Mouse (Mus musculus) A20 (cell line): ENCODE data around the gene Baiap2l2.
"Not testable (repeated sequence)": the region's sequence is repeated elsewhere in the genome, so short reads cannot be mapped to it uniquely, and the experiment has no call there.

Experiments used
- DNase-seq: peaks from one replicate; pipeline ENCODE4 v3.0.0-alpha.2; 2011; ENCODE audit warnings: low read depth, low spot score

Gene Baiap2l2

DNA sequence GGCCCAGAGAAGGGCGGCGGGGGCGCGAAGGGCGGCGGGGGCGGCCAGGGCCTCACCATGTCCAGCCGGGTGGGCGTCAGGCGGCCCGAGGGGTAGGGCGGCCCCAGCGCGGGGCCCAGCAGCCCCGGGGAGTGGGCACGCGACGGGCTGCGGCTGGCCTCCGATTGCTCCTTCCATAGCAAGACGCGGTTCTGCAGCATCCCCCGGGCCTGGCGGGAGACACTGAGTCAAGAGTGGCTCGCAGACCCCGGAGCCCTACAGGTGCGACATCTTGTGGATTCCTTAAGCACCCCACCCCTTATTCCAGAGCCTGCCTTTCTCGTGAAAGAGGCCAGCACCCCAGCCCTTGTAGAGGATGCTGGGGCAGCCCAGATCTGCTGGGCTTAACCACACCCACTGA is 23.6 kb downstream of the Baiap2l2 start:
- DNase-seq, result no peak

- DNase-seq, result no peak
Observed at GRCm38 (mm10) chr15:79261095-79261725, 24.1 kb downstream of the Baiap2l2 start.

GRCm38 (mm10) chr15:79258521-79258920 is 26.8 kb downstream of the Baiap2l2 start:
- no peak for DNase-seq

DNA sequence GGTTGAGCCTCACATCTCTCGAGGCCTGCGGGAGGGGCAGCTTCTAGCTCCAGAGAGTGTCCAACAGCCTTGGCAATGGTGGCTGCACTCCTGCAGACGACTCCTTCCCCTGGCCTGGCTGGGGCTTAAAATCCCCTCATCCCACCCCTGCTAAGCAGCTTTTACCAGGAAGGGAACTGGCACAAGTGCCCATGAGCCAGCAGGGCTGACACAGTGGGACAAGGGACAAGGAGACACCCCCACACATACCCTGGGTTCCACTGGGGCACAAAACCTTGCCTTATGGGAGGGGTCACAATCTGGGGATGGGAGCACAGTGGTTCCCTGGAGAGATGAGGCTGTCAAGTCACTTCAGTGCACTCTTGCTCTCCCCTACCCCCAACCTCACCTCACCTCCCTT is 30.7 kb downstream of the Baiap2l2 start, which contains the start of gene Slc16a8:
Gene Slc16a8, minus strand, starts transcription at position 101 of the 400 bp plus-strand sequence.
- no peak for DNase-seq

DNA sequence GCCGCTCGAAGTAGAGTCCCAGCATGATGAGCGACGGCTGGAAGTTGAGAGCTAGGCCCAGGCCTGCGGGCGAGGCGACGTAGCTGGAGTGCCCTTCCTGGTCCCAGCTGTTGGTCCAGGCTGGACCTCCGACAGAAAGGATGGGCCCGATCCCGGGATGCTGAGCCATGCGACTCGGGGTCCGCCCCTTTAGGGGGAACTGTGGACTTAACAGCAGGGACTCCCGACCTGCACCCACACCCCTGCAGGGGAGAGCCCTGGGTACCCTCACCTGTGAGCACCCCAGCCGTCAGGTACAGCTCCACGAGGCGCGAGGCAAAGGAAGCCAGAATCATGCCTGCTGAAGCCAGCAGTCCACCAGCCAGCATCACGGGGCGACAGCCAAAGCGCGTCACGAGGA is 32.8 kb downstream of the Baiap2l2 start:
- DNase-seq, result no peak

- no peak for DNase-seq
Observed at GRCm38 (mm10) chr15:79251781-79252491, 33.4 kb downstream of the Baiap2l2 start.

- DNase-seq, result no peak
Observed at GRCm38 (mm10) chr15:79251168-79251567, 34.2 kb downstream of the Baiap2l2 start.

GRCm38 (mm10) chr15:79250236-79250635 is 35.1 kb downstream of the Baiap2l2 start:
- DNase-seq, result no peak

- no peak for DNase-seq
Observed at GRCm38 (mm10) chr15:79245321-79245720, 40.0 kb downstream of the Baiap2l2 start.

- no peak for DNase-seq
Observed at GRCm38 (mm10) chr15:79244071-79244893, 41.1 kb downstream of the Baiap2l2 start.

DNA sequence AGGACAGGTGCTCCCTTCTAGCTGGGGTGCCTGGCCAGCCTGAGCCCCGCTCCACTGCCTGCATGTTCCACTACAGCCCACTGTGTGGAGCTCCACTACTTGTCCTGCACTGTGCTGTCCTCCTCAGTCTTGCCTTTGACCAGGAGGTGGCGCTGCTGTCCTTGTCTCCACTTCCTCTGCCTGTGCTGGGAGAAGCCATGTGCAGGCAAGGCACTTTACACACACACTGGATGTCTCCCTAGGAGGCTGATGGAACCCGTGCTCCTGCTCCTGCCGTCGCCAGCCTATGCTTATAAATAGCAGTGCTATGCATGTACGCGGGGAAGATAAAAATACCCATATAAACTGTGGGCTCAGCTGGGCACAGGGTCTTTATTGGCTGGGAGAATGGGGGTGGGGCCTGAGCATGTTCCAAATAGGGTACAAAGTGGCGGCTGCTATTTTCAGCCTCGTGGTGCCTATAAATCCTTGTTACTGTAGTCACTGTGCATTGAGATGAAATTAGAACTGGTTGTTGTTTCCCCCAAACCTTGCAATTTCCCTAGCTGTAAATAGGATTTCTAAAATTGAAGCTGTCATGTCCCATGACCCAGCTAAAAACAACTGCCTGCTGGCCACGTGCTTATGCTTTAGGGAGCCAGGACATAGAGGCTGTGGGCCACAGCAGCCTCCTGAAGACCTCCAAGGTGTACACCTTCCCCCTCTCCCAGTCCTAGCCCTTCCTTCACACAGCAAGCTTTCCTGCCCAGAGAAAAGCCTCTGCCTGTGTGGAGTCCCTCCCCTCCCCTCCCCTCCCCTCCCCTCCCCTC is 41.9 kb downstream of the Baiap2l2 start:
- peak; percentile 94 for DNase-seq

DNA sequence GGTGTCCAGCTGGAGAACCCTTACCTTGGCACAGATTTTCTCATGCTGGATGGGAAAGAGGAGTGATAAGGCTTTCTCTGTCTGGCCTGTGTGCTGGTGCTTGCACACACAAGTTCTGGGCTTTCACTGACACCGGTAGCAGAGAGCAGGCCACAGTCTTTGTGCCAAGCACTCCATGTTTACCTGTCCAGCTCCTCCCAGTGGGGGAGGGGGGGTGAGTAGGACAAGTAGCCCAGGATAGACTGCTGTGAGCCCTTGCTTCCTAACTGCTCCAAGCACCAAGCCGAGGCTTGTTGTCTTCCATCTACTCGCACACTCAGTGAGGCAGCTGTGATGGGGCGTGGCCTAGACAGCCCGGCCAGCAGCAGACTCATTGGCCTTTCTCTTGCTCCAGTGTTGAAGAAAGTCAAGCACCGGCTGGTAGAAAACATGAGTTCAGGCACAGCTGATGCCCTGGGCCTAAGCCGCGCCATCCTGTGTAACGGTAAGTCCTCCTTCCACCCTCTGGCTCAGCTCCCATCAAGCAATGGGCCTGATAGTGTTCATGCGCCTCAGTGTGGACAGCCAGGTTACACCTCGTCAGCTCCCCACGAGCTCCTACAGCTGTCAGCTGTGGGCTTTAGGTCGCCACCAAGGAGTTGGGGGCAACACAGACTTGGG is 42.6 kb downstream of the Baiap2l2 start:
- DNase-seq, result no peak

DNA sequence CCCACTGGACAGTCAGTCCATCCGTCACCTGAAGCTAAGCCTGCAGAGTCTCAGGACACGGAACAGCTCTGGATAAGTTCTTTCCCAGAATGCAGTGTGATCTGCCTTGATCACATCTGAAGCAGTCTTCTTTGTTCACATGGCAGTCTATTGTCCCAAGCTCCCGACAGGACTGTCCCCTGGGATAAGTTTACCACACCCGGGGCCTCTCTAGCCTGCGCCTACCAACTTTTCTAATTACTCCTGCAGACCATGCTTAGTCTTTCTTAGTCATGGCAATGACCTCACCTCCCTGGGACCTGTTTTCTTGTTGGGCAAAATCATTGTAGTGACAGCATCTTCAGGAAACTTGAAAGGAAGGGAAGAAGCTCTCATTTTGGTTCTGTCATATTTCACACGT is 47.3 kb downstream of the Baiap2l2 start:
- no peak for DNase-seq

DNA sequence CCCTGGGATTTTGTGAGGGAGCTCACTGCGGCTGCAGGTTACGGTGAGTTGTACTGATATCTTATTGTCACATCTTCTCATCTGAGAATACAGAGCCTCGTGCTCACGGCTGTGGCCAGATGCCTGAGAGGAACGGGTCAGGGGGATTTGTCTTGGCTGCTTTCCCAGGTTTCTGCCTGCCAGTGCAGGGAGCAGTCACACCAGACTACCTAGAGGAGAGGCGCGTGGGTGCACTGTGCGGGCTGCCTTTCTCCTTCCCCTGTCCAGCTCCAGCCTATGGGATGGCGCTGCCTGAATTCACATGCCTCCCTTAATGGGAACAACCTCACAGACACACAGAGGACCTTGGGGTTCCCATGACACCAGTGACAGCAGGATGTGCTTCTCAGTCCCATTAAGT is 50.1 kb downstream of the Baiap2l2 start:
- DNase-seq, result no peak

- DNase-seq, result peak; percentile 94
Observed at GRCm38 (mm10) chr15:79229058-79229821, 56.1 kb downstream of the Baiap2l2 start, which contains the start of the genes Pick1 and Gm49486. Pick1 (plus strand) TSS chr15:79229173. Gm49486 (plus strand) TSS chr15:79229391.

DNA sequence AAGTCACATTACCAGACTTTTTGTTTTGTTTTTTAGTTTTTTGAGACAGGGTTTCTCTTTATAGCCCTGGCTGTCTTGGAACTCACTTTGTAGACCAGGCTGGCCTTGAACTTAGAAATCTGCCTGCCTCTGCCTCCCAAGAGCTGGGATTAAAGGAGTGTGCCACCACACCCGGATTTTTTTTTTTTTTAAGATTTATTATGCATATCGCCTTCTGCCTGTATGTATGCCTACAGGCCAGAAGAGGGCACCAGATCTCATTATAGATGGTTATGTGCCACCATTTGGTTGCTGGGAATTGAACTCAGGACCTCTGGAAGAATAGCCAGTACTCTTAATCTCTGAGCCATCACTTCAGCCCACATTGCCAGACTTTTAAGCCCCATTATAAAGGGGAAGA is 59.6 kb downstream of the Baiap2l2 start:
- not testable (repeated sequence) for DNase-seq

GRCm38 (mm10) chr15:79224685-79225084 is 60.7 kb downstream of the Baiap2l2 start:
- DNase-seq, result peak; percentile 80

- no peak for DNase-seq
Observed at GRCm38 (mm10) chr15:79223641-79224040, 61.7 kb downstream of the Baiap2l2 start.

GRCm38 (mm10) chr15:79219572-79219971 is 65.8 kb downstream of the Baiap2l2 start:
- DNase-seq, result no peak

- DNase-seq, result no peak
Observed at GRCm38 (mm10) chr15:79216191-79216590, 69.1 kb downstream of the Baiap2l2 start.
